Mouse (Mus musculus) stomach, embryonic 15.5 days (tissue): Measurements from ENCODE around the gene 4933434E20Rik. TPM values are rescaled to one million over a fixed set of nuclear protein-coding genes. Genes with fewer than 3 reads are reported as not detected.

ENCODE experiments used
- ATAC-seq: fragments of 200-750 bp; cut with Nextera tagmentation; 2 replicates; pipeline ENCODE4 v1.8.0; 2017; ENCODE audit warnings: low read depth, moderate number of reproducible peaks, moderate TSS enrichment; ENCODE audit not compliant: insufficient read depth, low FRiP score
- H3K27ac ChIP-seq: fragments of 300-500 bp; sonication (generic); 2 replicates; pipeline ENCODE4 v1.5.1; 2015; ENCODE audit warnings: mild to moderate bottlenecking, inconsistent platforms
- H3K27me3 ChIP-seq: fragments of 300-500 bp; sonication (generic); replicated peaks from 2 replicates; pipeline ENCODE4 v1.6.1; 2015; ENCODE audit warnings: inconsistent platforms
- H3K36me3 ChIP-seq: fragments of 300-500 bp; sonication (generic); 2 replicates; pipeline ENCODE4 v1.6.1; 2015; ENCODE audit warnings: inconsistent platforms
- H3K4me1 ChIP-seq: fragments of 300-500 bp; sonication (generic); 2 replicates; pipeline ENCODE4 v1.6.1; 2015; ENCODE audit warnings: inconsistent platforms
- H3K4me2 ChIP-seq: fragments of 300-500 bp; sonication (generic); 2 replicates; pipeline ENCODE4 v1.6.1; 2015; ENCODE audit warnings: mild to moderate bottlenecking, inconsistent platforms
- H3K4me3 ChIP-seq: fragments of 300-500 bp; sonication (generic); replicated peaks from 2 replicates; pipeline ENCODE4 v1.5.1; 2015; ENCODE audit warnings: inconsistent platforms
- H3K9ac ChIP-seq: fragments of 300-500 bp; sonication (generic); 2 replicates; pipeline ENCODE4 v1.6.1; 2015; ENCODE audit warnings: inconsistent platforms
- H3K9me3 ChIP-seq: fragments of 300-500 bp; sonication (generic); 2 replicates; pipeline ENCODE4 v1.6.1; 2016; ENCODE audit warnings: inconsistent platforms
- WGBS: fragments of 180-500 bp; shearing (Covaris S2); methylation state at CpG from one replicate; pipeline ENCODE4 v1.1.7; 2015; 5-methylcytosine and 5-hydroxymethylcytosine counted together
- polyA plus RNA-seq: library from polyadenylated mRNA; unstranded; fragments of >200 nt; fragmentation: Nextera tagmentation; extraction: Ambion mirVana; gene quantifications from 2 replicates; pipeline ENCODE4 v1.2.1, GENCODE M21; 2015

4933434E20Rik gene
- polyA plus RNA-seq, 1 experiment from 2014 or later, result 163 TPM

DNA sequence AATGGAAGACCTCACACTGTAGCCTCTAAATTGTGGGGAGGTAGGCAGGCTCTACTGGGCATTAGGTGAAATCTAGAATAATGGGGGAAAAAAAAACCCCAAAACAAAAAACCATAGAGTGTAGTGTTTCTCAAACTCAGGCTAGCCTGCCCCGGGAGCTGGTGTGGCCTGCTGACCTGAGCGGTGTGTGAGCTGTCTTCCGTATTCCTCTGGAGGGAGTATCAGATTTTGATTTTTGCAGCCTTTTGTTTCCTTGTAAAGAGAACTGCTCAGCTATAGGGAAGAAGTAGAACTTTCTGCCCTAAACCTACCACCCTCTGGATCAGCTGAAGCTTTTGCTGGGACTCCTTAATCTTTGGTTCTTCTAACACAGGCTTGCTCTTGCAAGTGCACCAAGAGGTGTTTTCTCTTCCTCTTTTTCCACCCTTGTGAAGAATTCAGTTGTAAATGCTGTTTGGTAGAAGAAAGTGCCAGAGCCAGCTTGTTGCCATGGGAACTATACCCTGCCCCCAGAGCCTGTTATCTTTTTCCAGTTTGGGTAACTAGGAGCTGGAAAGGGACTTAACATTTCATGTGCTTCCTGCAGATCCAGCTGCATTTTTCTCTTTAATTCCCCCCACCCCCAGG is 32.4 kb downstream of the 4933434E20Rik start:
- peaks cover 50% of the 10 kb centered on the region for H3K4me1 ChIP-seq
- H3K27ac ChIP-seq, result peak overlapping the region; percentile 77
- H3K4me2 ChIP-seq, result peak overlapping the region; percentile 74
- H3K4me3 ChIP-seq, result no peak overlapping the region
- H3K36me3 ChIP-seq, result peaks cover 18% of the 10 kb centered on the region
- no peak overlapping the region for H3K9ac ChIP-seq
- ATAC-seq, result no peak
- no peaks in the 10 kb centered on the region for H3K27me3 ChIP-seq
- WGBS, result 33% methylated on average over 3 of the region's 3 CpGs
- H3K9me3 ChIP-seq, result no peaks in the 10 kb centered on the region

DNA sequence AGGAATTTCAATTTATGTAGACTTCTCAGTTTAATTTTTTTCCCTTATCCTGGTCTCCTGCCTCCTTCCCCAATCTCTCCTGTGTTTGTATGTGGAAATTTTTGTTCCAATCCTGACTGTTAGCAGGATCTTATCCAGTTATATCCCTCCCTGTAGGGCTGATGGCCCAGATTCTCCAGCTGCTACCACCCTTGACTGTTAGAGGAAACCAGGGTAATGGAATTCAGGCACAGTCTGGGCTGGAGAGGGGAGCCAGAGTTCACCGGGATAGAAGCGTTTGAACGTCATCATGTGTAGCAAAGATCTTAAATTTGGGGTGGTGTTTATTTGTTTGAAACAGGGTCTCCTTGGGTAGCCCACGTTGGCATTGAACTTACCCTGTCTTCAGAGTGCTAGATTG is 33.4 kb downstream of the 4933434E20Rik start:
- ATAC-seq, result no peak
- H3K27ac ChIP-seq, result peak overlapping the region; percentile 77; the same call in 1 of the 2 replicates

DNA sequence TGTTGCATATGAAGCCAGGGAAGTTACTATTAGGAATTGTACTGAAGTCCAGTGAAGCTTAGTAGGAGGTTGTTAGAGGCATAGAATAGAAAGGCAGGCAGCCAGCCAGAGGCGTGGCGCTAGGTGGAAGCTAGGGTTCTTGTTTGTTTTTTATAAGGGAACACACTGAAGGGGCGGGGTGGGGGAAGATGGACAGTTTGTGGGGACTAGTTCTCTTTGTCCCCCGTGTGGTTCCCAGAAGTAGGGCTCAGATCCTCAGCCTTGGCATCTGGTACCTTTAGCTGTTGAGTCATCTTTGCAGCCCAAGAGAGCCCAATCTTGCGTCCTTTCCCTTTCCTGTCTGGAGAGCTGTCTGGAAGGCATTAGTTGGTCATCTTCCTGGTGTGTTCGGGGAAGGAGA is 33.8 kb downstream of the 4933434E20Rik start:
- Histone ChIP-seq H3K4me2 (no peak overlapping the region; the same call in 1 of the 2 replicates), H3K27ac (peak overlapping the region; percentile 77; the same call in 1 of the 2 replicates)

More for the DNA sequence above, 33.4 kb downstream of the 4933434E20Rik start:
- H3K36me3 ChIP-seq, result peaks cover 25% of the 10 kb centered on the region
- no peak overlapping the region for H3K4me3 ChIP-seq
- peaks cover 47% of the 10 kb centered on the region for H3K4me1 ChIP-seq
- H3K27me3 ChIP-seq, result no peaks in the 10 kb centered on the region
- H3K9ac ChIP-seq, result no peak overlapping the region
- whole genome bisulfite sequencing, result 60% methylated on average over 4 of the region's 4 CpGs
- H3K9me3 ChIP-seq, result no peaks in the 10 kb centered on the region
- H3K4me2 ChIP-seq, result no peak overlapping the region; the same call in 1 of the 2 replicates

DNA sequence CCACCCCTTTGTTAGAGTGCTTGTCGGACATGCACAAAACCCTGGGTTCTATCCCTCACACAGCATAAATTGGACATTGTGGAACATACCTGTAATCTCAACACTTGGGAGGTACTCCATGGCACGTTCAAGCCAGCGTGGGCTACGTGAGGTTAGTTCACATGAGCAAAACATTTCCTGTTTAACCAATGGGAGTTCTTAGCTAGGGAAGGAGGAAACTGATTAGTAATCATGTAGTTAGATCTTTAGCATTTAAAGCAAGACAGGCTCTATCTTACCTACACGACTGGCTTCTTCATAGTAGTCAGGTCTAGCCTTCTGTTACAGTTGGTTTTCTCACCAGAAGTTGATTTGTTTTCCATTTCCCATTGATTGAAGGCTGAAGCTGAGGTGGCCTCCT is 34.6 kb downstream of the 4933434E20Rik start:
- no peak overlapping the region for H3K27ac ChIP-seq
- H3K4me3 ChIP-seq, result no peak overlapping the region
- WGBS, result 81% methylated on average over 5 of the region's 5 CpGs
- no peaks in the 10 kb centered on the region for H3K27me3 ChIP-seq
- no peaks in the 10 kb centered on the region for H3K9me3 ChIP-seq
- peaks cover 38% of the 10 kb centered on the region for H3K36me3 ChIP-seq
- peaks cover 44% of the 10 kb centered on the region for H3K4me1 ChIP-seq
- H3K4me2 ChIP-seq, result no peak overlapping the region
- no peak overlapping the region for H3K9ac ChIP-seq
- ATAC-seq, result no peak

More for the DNA sequence above, 33.8 kb downstream of the 4933434E20Rik start:
- 69% methylated on average over 6 of the region's 6 CpGs for WGBS
- Histone ChIP-seq H3K36me3 (peaks cover 30% of the 10 kb centered on the region), H3K9ac (no peak overlapping the region), H3K4me1 (peaks cover 47% of the 10 kb centered on the region), H3K9me3 (no peaks in the 10 kb centered on the region), H3K27me3 (no peaks in the 10 kb centered on the region), H3K4me3 (no peak overlapping the region)
- no peak for ATAC-seq

DNA sequence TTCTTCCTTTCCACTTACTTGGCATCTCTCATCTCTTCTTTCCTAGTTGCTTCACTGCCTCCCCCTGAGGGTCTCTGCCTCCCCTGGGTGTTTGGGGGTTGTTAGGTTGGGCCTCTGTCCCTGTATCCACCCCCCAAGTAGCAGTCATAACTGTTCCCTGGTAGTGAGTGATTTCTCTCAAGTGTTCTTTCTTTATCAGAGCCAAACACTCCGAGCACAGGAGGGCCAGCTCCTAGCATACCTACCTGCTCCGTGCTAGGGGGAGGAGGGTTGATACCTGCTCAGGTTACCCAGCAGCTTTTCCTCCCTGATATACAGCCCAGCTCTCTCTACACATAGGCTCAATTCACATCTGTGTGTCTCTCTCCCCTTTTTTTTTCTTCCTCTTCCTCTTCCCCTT is 37.2 kb downstream of the 4933434E20Rik start:
- no peak overlapping the region for H3K27ac ChIP-seq
- no peak overlapping the region for H3K4me2 ChIP-seq
- H3K4me1 ChIP-seq, result peaks cover 19% of the 10 kb centered on the region
- 93% methylated on average over 2 of the region's 2 CpGs for WGBS
- no peak overlapping the region for H3K4me3 ChIP-seq
- no peak for ATAC-seq
- H3K9ac ChIP-seq, result no peak overlapping the region
- peaks cover 54% of the 10 kb centered on the region for H3K36me3 ChIP-seq
- H3K27me3 ChIP-seq, result no peaks in the 10 kb centered on the region
- H3K9me3 ChIP-seq, result no peaks in the 10 kb centered on the region

DNA sequence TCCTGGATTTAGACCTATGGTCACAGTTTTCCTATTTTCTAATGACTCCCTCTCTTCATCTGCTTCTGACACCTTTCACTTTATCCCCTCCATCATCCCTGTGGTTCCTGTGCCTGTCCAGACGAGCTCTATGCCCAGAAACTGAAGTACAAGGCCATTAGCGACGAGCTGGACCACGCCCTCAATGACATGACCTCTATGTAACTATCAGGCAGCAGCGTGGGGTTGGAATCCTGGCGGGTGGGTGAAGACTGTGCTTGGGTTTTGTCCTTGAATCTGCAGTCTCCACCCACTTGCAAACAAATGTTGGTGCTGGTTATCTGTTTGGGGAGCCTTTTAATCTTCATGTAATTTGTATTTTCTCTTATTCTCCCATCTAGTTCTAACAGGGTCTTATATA is 39.5 kb downstream of the 4933434E20Rik start:
- peaks cover 55% of the 10 kb centered on the region for H3K36me3 ChIP-seq
- ATAC-seq, result no peak
- H3K4me3 ChIP-seq, result no peak overlapping the region
- no peak overlapping the region for H3K9ac ChIP-seq
- H3K4me2 ChIP-seq, result no peak overlapping the region
- H3K4me1 ChIP-seq, result no peaks in the 10 kb centered on the region
- H3K27me3 ChIP-seq, result no peaks in the 10 kb centered on the region
- WGBS, result 71% methylated on average over 6 of the region's 6 CpGs
- H3K27ac ChIP-seq, result no peak overlapping the region
- H3K9me3 ChIP-seq, result no peaks in the 10 kb centered on the region

DNA sequence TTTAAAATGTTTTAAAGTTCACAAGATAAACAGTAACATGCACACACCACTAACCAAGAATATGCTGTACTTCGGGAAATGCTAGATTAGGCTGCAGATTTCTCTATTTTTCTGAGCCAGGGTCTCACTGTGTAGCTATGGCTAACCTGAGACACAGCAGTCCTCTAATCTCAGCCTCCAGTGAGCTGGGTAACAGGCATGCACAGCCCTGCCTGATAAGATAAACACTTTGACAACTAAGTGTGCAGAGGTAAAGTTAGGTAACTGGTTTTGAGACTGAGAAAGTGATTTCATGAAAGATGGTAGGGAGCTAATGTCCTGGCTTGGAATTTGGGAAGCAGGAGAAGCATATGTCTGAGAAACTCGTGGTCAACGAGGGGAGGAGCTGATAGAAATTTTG is 43.0 kb downstream of the 4933434E20Rik start:
- Histone ChIP-seq H3K27me3 (no peaks in the 10 kb centered on the region), H3K27ac (no peak overlapping the region), H3K4me1 (no peaks in the 10 kb centered on the region), H3K36me3 (peaks cover 47% of the 10 kb centered on the region), H3K4me3 (no peak overlapping the region), H3K4me2 (no peak overlapping the region), H3K9me3 (no peaks in the 10 kb centered on the region), H3K9ac (no peak overlapping the region)
- WGBS, result 88% methylated on average over 3 of the region's 3 CpGs
- ATAC-seq, result no peak

DNA sequence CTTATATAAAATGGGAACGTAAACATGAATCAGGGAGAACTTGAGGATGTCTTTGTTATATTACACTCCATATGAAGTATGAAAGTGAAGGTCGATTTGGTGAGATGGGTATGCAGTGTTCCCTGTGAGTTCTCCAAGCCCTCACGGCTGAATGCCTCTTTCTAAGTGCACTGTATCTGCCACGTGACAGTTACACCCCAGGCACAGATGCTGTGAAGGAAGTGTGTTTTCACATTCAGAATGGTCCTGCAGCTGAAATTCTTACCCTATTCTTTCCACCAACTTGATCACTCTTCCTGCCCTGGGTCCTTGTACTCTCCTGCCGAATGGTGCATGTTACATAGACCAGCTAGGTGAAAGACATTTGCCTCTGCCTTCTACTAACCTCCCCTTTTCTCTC is 46.5 kb downstream of the 4933434E20Rik start:
- Histone ChIP-seq H3K9me3 (no peaks in the 10 kb centered on the region), H3K9ac (no peak overlapping the region), H3K4me1 (no peaks in the 10 kb centered on the region), H3K27ac (no peak overlapping the region), H3K4me3 (no peak overlapping the region), H3K27me3 (no peaks in the 10 kb centered on the region), H3K36me3 (peaks cover 32% of the 10 kb centered on the region), H3K4me2 (no peak overlapping the region)
- WGBS, result 86% methylated on average over 5 of the region's 5 CpGs
- ATAC-seq, result no peak

DNA sequence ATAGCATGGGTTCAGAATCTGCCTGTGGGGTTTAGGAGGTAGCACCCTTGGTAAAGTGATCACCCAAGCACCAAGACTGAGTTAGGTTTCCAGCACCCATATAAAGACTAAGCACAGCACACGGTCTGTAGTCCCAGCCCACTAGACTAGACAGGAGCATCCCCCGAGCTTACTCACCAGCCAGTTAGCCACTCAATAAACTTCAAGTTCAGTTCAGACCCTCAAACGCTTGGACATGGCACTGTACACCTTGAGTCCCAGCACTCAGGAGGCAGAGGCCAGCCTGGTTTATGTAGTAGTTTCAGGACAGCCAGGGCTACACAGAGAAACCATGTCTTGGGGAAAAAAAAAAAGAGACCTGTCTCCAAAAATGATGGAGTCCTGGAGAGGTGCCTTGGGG is 49.6 kb downstream of the 4933434E20Rik start:
- Histone ChIP-seq H3K27me3 (no peaks in the 10 kb centered on the region), H3K27ac (no peak overlapping the region), H3K4me2 (no peak overlapping the region), H3K36me3 (peaks cover 27% of the 10 kb centered on the region), H3K9ac (no peak overlapping the region), H3K9me3 (no peaks in the 10 kb centered on the region), H3K4me3 (no peak overlapping the region), H3K4me1 (no peaks in the 10 kb centered on the region)
- 87% methylated on average over 3 of the region's 3 CpGs for WGBS
- no peak for ATAC-seq

DNA sequence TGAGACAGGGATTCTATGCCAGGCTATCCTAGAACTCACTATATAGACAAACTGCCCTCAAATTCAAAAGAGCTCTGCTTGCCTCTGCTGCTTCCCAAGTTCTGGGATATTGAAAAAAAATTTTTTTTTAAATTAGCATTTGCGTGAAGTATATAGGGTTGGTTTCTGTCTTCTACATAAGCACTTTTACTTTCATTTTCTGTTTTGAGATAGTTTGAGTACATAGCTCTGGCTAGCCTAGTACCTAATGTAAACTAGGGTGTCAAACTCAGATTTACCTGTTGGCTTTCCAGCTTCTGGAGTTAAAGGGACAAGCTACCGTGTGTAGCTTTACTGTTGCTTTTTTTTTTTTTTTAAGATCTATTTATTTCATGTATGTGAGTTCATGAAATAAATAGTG is 50.2 kb downstream of the 4933434E20Rik start:
- Histone ChIP-seq H3K4me1 (no peaks in the 10 kb centered on the region), H3K27me3 (no peaks in the 10 kb centered on the region), H3K4me2 (no peak overlapping the region), H3K9me3 (no peaks in the 10 kb centered on the region), H3K4me3 (no peak overlapping the region), H3K9ac (no peak overlapping the region), H3K27ac (no peak overlapping the region), H3K36me3 (peaks cover 27% of the 10 kb centered on the region)
- ATAC-seq, result no peak
- 85% methylated on average over 2 of the region's 2 CpGs for WGBS

DNA sequence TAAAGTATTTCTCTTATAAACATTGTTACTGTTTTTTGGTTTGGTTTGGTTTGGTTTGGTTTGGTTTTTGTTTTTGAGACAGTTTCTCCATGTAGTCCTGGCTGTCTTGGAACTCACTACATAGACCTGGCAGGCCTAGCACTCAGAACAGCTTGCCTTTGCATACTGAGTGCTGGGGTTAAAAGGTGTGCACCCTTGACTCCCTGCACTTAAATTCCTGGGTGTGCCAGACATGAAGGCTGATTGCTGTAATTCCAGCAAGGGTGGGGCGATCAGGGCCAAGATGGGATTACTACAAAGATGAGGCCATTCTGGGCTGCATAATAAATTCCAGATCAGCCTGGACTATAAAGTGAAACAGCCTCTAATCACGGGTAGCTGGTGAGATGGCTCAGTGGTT is 50.8 kb downstream of the 4933434E20Rik start:
- no peaks in the 10 kb centered on the region for H3K27me3 ChIP-seq
- no peak overlapping the region for H3K27ac ChIP-seq
- H3K4me1 ChIP-seq, result no peaks in the 10 kb centered on the region
- 80% methylated on average over 2 of the region's 2 CpGs for WGBS
- no peak overlapping the region for H3K4me2 ChIP-seq
- peaks cover 27% of the 10 kb centered on the region for H3K36me3 ChIP-seq
- no peak overlapping the region for H3K9ac ChIP-seq
- ATAC-seq, result no peak
- no peaks in the 10 kb centered on the region for H3K9me3 ChIP-seq
- H3K4me3 ChIP-seq, result no peak overlapping the region

DNA sequence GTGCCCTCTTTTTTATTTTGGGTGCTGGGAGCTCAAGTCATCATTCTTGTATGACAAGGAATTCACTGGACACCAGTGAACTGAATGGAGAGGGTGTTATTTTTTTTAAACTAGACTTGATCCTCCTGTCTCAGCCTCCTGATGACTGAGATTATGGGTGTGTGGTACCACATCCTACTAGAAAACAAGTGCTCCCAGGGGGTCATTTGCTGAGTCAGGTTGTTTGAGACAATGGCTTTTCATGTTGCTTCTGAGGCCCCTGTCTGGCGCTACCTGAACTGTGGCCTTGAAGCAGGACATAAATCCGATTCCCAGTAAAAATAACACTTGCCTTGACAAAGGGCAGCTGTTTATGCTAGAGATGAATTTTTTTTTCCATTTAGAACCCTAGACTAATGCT is 51.7 kb downstream of the 4933434E20Rik start:
- no peak overlapping the region for H3K4me2 ChIP-seq
- peaks cover 23% of the 10 kb centered on the region for H3K36me3 ChIP-seq
- H3K9ac ChIP-seq, result no peak overlapping the region
- H3K4me3 ChIP-seq, result no peak overlapping the region
- no peaks in the 10 kb centered on the region for H3K27me3 ChIP-seq
- WGBS, result 36% methylated on average over 2 of the region's 2 CpGs
- no peaks in the 10 kb centered on the region for H3K4me1 ChIP-seq
- ATAC-seq, result no peak
- no peak overlapping the region for H3K27ac ChIP-seq
- no peaks in the 10 kb centered on the region for H3K9me3 ChIP-seq

DNA sequence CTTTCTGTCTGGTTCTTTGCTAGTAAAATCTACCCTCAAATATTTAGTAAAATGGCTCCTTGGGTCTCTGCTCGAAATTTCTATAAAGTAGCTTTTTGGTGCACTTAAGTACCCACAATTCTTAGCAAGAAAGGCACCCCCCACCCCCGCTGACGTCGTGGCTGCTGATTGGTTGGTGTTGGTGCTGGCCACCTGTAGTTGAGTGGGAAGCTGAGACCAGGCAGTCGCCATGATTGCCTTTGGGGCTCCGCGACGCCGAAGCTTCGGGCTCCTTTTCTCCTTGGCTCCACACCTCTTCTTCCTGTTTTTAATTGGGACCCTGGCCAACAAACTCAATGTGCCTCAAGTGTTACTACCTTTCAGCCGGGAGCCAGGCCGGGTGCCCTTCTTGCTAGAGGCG is 52.5 kb downstream of the 4933434E20Rik start, which contains the start of gene Nup210l:
Gene Nup210l, plus strand, starts transcription at position 195 of the 400 bp plus-strand sequence.
- no peaks in the 10 kb centered on the region for H3K4me1 ChIP-seq
- no peak within 1 kb of the TSS for H3K9ac ChIP-seq
- H3K36me3 ChIP-seq, result peaks cover 16% of the 10 kb centered on the region; the same call in 1 of the 2 replicates
- WGBS, result 81% methylated on average over 13 of the region's 13 CpGs
- no peak within 1 kb of the TSS for H3K4me2 ChIP-seq
- H3K9me3 ChIP-seq, result no peaks in the 10 kb centered on the region
- no peak within 1 kb of the TSS for H3K4me3 ChIP-seq
- ATAC-seq, result no peak
- H3K27ac ChIP-seq, result no peak within 1 kb of the TSS
- H3K27me3 ChIP-seq, result no peaks in the 10 kb centered on the region
